Mouse (Mus musculus) left cerebral cortex, adult 2 months (tissue): ENCODE data around the gene Mrps6. TPM values are rescaled to one million over a fixed set of nuclear protein-coding genes. Genes with fewer than 3 reads are reported as not detected.
A peak's percentile ranks its signal among the peaks of the same experiment; 100 is the strongest.

Experiments
- DNase-seq, 2 experiments: peaks; one replicate each; pipeline ENCODE4 v3.0.0; 2021 to 2022; ENCODE audit warnings: low spot score in 2 of 2, mixed read lengths in 1 of 2; ENCODE audit errors: extremely low spot score in 1 of 2
- H3K27ac ChIP-seq: fragments of 200-600 bp; 2 replicates; pipeline ENCODE4 v1.8.1; 2022
- H3K4me3 ChIP-seq: fragments of 200-600 bp; 2 replicates; pipeline ENCODE4 v1.8.1; 2022
- CTCF ChIP-seq: fragments of 200-600 bp; IDR thresholded peaks from 2 replicates; pipeline ENCODE4 v1.8.1; 2022; ENCODE audit warnings: antibody characterized with exemption, mild to moderate bottlenecking, moderate library complexity
- intact Hi-C: fragments of 180-260 bp; cut with DNase I; formaldehyde crosslinking; loops from one replicate; pipeline ENCODE4 v1.15.1; 2025
- total RNA-seq, 2 experiments: library from RNA; stranded (reverse); gene quantifications; 2 replicates each; pipeline ENCODE4 v1.2.3; 2021

Gene Mrps6
- total RNA-seq, 2 experiments from 2014 or later, result 45.7 to 49.9 TPM

- intact Hi-C loops, result no loop called here
- Histone ChIP-seq H3K27ac (no peak overlapping the region), H3K4me3 (no peak overlapping the region)
- TF ChIP-seq CTCF, result no peak
- DNase-seq, result no peak
Observed at GRCm38 (mm10) chr16:92037891-92038607, 20.0 kb upstream of the Mrps6 start.

- no peak overlapping the region for H3K27ac ChIP-seq
- intact Hi-C loops, result no loop called here
Observed at GRCm38 (mm10) chr16:92039421-92039820, 18.6 kb upstream of the Mrps6 start.

GRCm38 (mm10) chr16:92039966-92040365, 18.1 kb upstream of the Mrps6 start:
- H3K4me3 ChIP-seq, result no peak overlapping the region
- intact Hi-C loops, result no loop called here
- H3K27ac ChIP-seq, result no peak overlapping the region
- DNase-seq, result no peak
- no peak for TF ChIP-seq CTCF

More at GRCm38 (mm10) chr16:92039421-92039820, 18.6 kb upstream of the Mrps6 start:
- no peak for DNase-seq
- H3K4me3 ChIP-seq, result no peak overlapping the region
- TF ChIP-seq CTCF, result no peak

- intact Hi-C loops, result no loop called here
- no peak overlapping the region for H3K4me3 ChIP-seq
- TF ChIP-seq CTCF, result no peak
- no peak overlapping the region for H3K27ac ChIP-seq
- DNase-seq, result no peak
Observed at GRCm38 (mm10) chr16:92051777-92052310, 6.2 kb upstream of the Mrps6 start.

GRCm38 (mm10) chr16:92052569-92052968, 5.5 kb upstream of the Mrps6 start:
- TF ChIP-seq CTCF, result no peak
- DNase-seq, result no peak
- Histone ChIP-seq H3K27ac (no peak overlapping the region), H3K4me3 (no peak overlapping the region)
- intact Hi-C loops, result no loop called here

GRCm38 (mm10) chr16:92056711-92057110, 1.4 kb upstream of the Mrps6 start:
- H3K27ac ChIP-seq, result no peak overlapping the region
- no peak overlapping the region for H3K4me3 ChIP-seq
- DNase-seq, result no peak
- TF ChIP-seq CTCF, result no peak
- intact Hi-C loops, result loop anchor here (2.0 to 5.0 kb wide), 3 partner anchors 59 to 101 kb away; no protein-coding TSS in a partner anchor

- peak overlapping the region; percentile 85 for H3K4me3 ChIP-seq
- no peak for TF ChIP-seq CTCF
- peak overlapping the region; percentile 99 for H3K27ac ChIP-seq
- intact Hi-C loops, result loop anchor here (2.0 to 5.0 kb wide), 3 partner anchors 60 to 100 kb away; no protein-coding TSS in a partner anchor
- no peak for DNase-seq
Observed at GRCm38 (mm10) chr16:92057456-92057851, 616 bp upstream of the Mrps6 start.

GRCm38 (mm10) chr16:92058644-92059620, 862 bp downstream of the Mrps6 start:
- intact Hi-C loops, result loop anchor here (1.0 to 5.0 kb wide), 5 partner anchors 46 to 227 kb away; no protein-coding TSS in a partner anchor
- peak overlapping the region; percentile 99 for H3K27ac ChIP-seq
- H3K4me3 ChIP-seq, result peak overlapping the region; percentile 85
- DNase-seq, result no peak
- TF ChIP-seq CTCF, result no peak

GRCm38 (mm10) chr16:92060213-92060612, 2.1 kb downstream of the Mrps6 start:
- intact Hi-C loops, result no loop called here
- DNase-seq, result no peak
- no peak overlapping the region for H3K27ac ChIP-seq
- peak overlapping the region; percentile 85 for H3K4me3 ChIP-seq
- no peak for TF ChIP-seq CTCF

GRCm38 (mm10) chr16:92061586-92061985, 3.5 kb downstream of the Mrps6 start:
- no peak overlapping the region for H3K27ac ChIP-seq
- no peak overlapping the region for H3K4me3 ChIP-seq
- TF ChIP-seq CTCF, result no peak
- DNase-seq, result no peak
- intact Hi-C loops, result no loop called here

GRCm38 (mm10) chr16:92062832-92063231, 4.8 kb downstream of the Mrps6 start:
- peak; percentile 4; the same call in 1 of the 2 replicates for TF ChIP-seq CTCF
- Histone ChIP-seq H3K27ac (no peak overlapping the region), H3K4me3 (no peak overlapping the region)
- no peak for DNase-seq
- intact Hi-C loops, result no loop called here

- Histone ChIP-seq H3K4me3 (no peak overlapping the region), H3K27ac (no peak overlapping the region)
- TF ChIP-seq CTCF, result no peak
- DNase-seq, result no peak
- intact Hi-C loops, result no loop called here
Observed at GRCm38 (mm10) chr16:92064801-92065200, 6.7 kb downstream of the Mrps6 start.
